Mouse (Mus musculus) MEL (cell line): ENCODE data around the gene Dupd1. TPM values are rescaled to one million over a fixed set of nuclear protein-coding genes. Genes with fewer than 3 reads are reported as not detected.
A peak's percentile ranks its signal among the peaks of the same experiment; 100 is the strongest.

Source experiments
- DNase-seq: peaks from one replicate; pipeline ENCODE4 v3.0.0; 2011; ENCODE audit warnings: low read depth, low spot score
- H3K27ac ChIP-seq: 2 replicates; pipeline ENCODE4 v1.5.1; 2012; ENCODE audit warnings: low read depth, mild to moderate bottlenecking, control low read depth, low read length, moderate library complexity; ENCODE audit not compliant: control insufficient read depth
- H3K27me3 ChIP-seq, 2 experiments: fragments of 150-350 bp in 1 of 2; sonication (generic) in 1 of 2; 2 replicates each; pipeline ENCODE4 v1.6.1; 2012; ENCODE audit warnings: low read length in 2 of 2, mild to moderate bottlenecking in 2 of 2, improper control_type of control experiment in 1 of 2, moderate library complexity in 1 of 2; ENCODE audit not compliant: insufficient read depth in 2 of 2, control insufficient read depth in 1 of 2
- H3K36me3 ChIP-seq, 2 experiments: 2 replicates each; pipeline ENCODE4 v1.6.1; 2012 to 2014; ENCODE audit warnings: low read length in 2 of 2, improper control_type of control experiment in 1 of 2, inconsistent platforms in 1 of 2, mild to moderate bottlenecking in 1 of 2; ENCODE audit not compliant: insufficient read depth in 2 of 2, control insufficient read depth in 1 of 2
- H3K4me1 ChIP-seq, 2 experiments: fragments of 150-350 bp in 1 of 2; sonication (generic) in 1 of 2; 2 replicates each; pipeline ENCODE4 v1.6.1; 2012; ENCODE audit warnings: low read length in 2 of 2, improper control_type of control experiment in 1 of 2, mild to moderate bottlenecking in 1 of 2; ENCODE audit not compliant: insufficient read depth in 2 of 2, control insufficient read depth in 1 of 2
- H3K4me3 ChIP-seq, 2 experiments: fragments of 150-350 bp in 1 of 2; sonication (generic) in 1 of 2; 2 replicates each; pipeline ENCODE4 v1.5.1; 2012; ENCODE audit warnings: low read depth in 2 of 2, low read length in 2 of 2, mild to moderate bottlenecking in 2 of 2, moderate library complexity in 2 of 2, control low read depth in 1 of 2, improper control_type of control experiment in 1 of 2; ENCODE audit not compliant: control insufficient read depth in 1 of 2, insufficient read depth in 1 of 2
- H3K79me2 ChIP-seq: 2 replicates; pipeline ENCODE4 v1.6.1; 2012; ENCODE audit warnings: mild to moderate bottlenecking, low read length, moderate library complexity; ENCODE audit not compliant: control insufficient read depth, poor library complexity, insufficient read depth
- H3K9ac ChIP-seq: 2 replicates; pipeline ENCODE4 v1.6.1; 2012; ENCODE audit warnings: low read depth, mild to moderate bottlenecking, control low read depth, low read length, moderate library complexity; ENCODE audit not compliant: control insufficient read depth, poor library complexity, severe bottlenecking
- H3K9me3 ChIP-seq: fragments of 150-350 bp; sonication (generic); replicated peaks from 2 replicates; pipeline ENCODE4 v1.6.1; 2012; ENCODE audit warnings: mild to moderate bottlenecking, low read length, improper control_type of control experiment, moderate library complexity; ENCODE audit not compliant: insufficient read depth
- BHLHE40 ChIP-seq: IDR thresholded peaks from 2 replicates; pipeline ENCODE4 v1.6.1; 2012; ENCODE audit warnings: low read depth, mild to moderate bottlenecking, inconsistent platforms, low read length, improper control_type of control experiment, borderline replicate concordance
- CHD1 ChIP-seq: IDR thresholded peaks from 2 replicates; pipeline ENCODE4 v1.6.1; 2012; ENCODE audit warnings: low read depth, mild to moderate bottlenecking, inconsistent platforms, low read length, improper control_type of control experiment
- CHD2 ChIP-seq: IDR thresholded peaks from 2 replicates; pipeline ENCODE4 v1.6.1; 2011; ENCODE audit warnings: low read length, improper control_type of control experiment
- CTCF ChIP-seq, 3 experiments: IDR thresholded peaks in 2 of 3; conservative IDR thresholded peaks in 1 of 3; 2 replicates each; pipeline ENCODE4 v1.5.1; 2011 to 2012; ENCODE audit warnings: low read length in 3 of 3, low read depth in 2 of 3, mild to moderate bottlenecking in 2 of 3, improper control_type of control experiment in 1 of 3, inconsistent platforms in 1 of 3, mixed read lengths in 1 of 3, moderate library complexity in 1 of 3; ENCODE audit not compliant: control insufficient read depth in 1 of 3, insufficient read depth in 1 of 3, poor library complexity in 1 of 3, severe bottlenecking in 1 of 3
- E2F4 ChIP-seq: IDR thresholded peaks from 2 replicates; pipeline ENCODE4 v1.6.1; 2011; ENCODE audit warnings: low read depth, low read length, improper control_type of control experiment, borderline replicate concordance
- ELF1 ChIP-seq: IDR thresholded peaks from 2 replicates; pipeline ENCODE4 v1.6.1; 2014; ENCODE audit warnings: low read depth, mild to moderate bottlenecking, inconsistent platforms, low read length, improper control_type of control experiment, moderate library complexity
- EP300 ChIP-seq, 2 experiments: IDR thresholded peaks; 2 replicates each; pipeline ENCODE4 v1.6.1; 2011; ENCODE audit warnings: improper control_type of control experiment in 2 of 2, low read length in 2 of 2, low read depth in 1 of 2, mild to moderate bottlenecking in 1 of 2
- ETS1 ChIP-seq: IDR thresholded peaks from 2 replicates; pipeline ENCODE4 v1.6.1; 2012; ENCODE audit warnings: low read depth, mild to moderate bottlenecking, inconsistent platforms, low read length, improper control_type of control experiment, moderate library complexity
- GABPA ChIP-seq: IDR thresholded peaks from 2 replicates; pipeline ENCODE4 v1.6.1; 2012; ENCODE audit warnings: low read depth, mild to moderate bottlenecking, inconsistent platforms, low read length, improper control_type of control experiment, moderate library complexity
- GATA1 ChIP-seq: IDR thresholded peaks from 2 replicates; pipeline ENCODE4 v1.6.1; 2011; ENCODE audit warnings: low read depth, low read length, improper control_type of control experiment
- HCFC1 ChIP-seq: IDR thresholded peaks from 2 replicates; pipeline ENCODE4 v1.6.1; 2012; ENCODE audit warnings: low read depth, mild to moderate bottlenecking, inconsistent platforms, low read length, improper control_type of control experiment, moderate library complexity
- JUND ChIP-seq: IDR thresholded peaks from 2 replicates; pipeline ENCODE4 v1.6.1; 2011; ENCODE audit warnings: low read depth, mild to moderate bottlenecking, improper control_type of control experiment, low read length
- KAT2A ChIP-seq: conservative IDR thresholded peaks from 2 replicates; pipeline ENCODE4 v1.6.1; 2012; ENCODE audit warnings: low read depth, low read length, improper control_type of control experiment, inconsistent platforms
- MAFK ChIP-seq: IDR thresholded peaks from 2 replicates; pipeline ENCODE4 v1.6.1; 2011; ENCODE audit warnings: low read depth, mild to moderate bottlenecking, low read length, improper control_type of control experiment, borderline replicate concordance
- MAX ChIP-seq: IDR thresholded peaks from 2 replicates; pipeline ENCODE4 v1.6.1; 2011; ENCODE audit warnings: low read length, improper control_type of control experiment
- MAZ ChIP-seq: IDR thresholded peaks from 2 replicates; pipeline ENCODE4 v1.6.1; 2012; ENCODE audit warnings: low read depth, mild to moderate bottlenecking, inconsistent platforms, low read length, improper control_type of control experiment
- MXI1 ChIP-seq: IDR thresholded peaks from 2 replicates; pipeline ENCODE4 v1.6.1; 2011; ENCODE audit warnings: mild to moderate bottlenecking, low read depth, low read length, improper control_type of control experiment
- MYB ChIP-seq: IDR thresholded peaks from 2 replicates; pipeline ENCODE4 v1.6.1; 2011; ENCODE audit warnings: mild to moderate bottlenecking, low read depth, low read length, improper control_type of control experiment
- NELFE ChIP-seq: IDR thresholded peaks from 2 replicates; pipeline ENCODE4 v1.6.1; 2011; ENCODE audit warnings: low read depth, low read length, improper control_type of control experiment
- POLR2A ChIP-seq, 2 experiments: IDR thresholded peaks; 2 replicates each; pipeline ENCODE4 v1.6.1; 2011 to 2012; ENCODE audit warnings: low read length in 2 of 2, mild to moderate bottlenecking in 2 of 2, control low read depth in 1 of 2, improper control_type of control experiment in 1 of 2, low read depth in 1 of 2, moderate library complexity in 1 of 2; ENCODE audit not compliant: control insufficient read depth in 1 of 2, insufficient read depth in 1 of 2, poor library complexity in 1 of 2
- POLR2AphosphoS5 ChIP-seq: IDR thresholded peaks from 2 replicates; pipeline ENCODE4 v1.6.1; 2012; ENCODE audit warnings: low read depth, borderline replicate concordance, mild to moderate bottlenecking, inconsistent platforms, low read length, moderate library complexity, mixed read lengths
- RAD21 ChIP-seq: IDR thresholded peaks from 2 replicates; pipeline ENCODE4 v1.6.1; 2011; ENCODE audit warnings: mild to moderate bottlenecking, low read depth, low read length, improper control_type of control experiment
- SIN3A ChIP-seq: IDR thresholded peaks from 2 replicates; pipeline ENCODE4 v1.6.1; 2012; ENCODE audit warnings: low read length, improper control_type of control experiment, inconsistent platforms
- SMC3 ChIP-seq: IDR thresholded peaks from 2 replicates; pipeline ENCODE4 v1.6.1; 2011; ENCODE audit warnings: low read depth, low read length, improper control_type of control experiment
- TAL1 ChIP-seq: IDR thresholded peaks from 2 replicates; pipeline ENCODE4 v1.6.1; 2012; ENCODE audit warnings: mild to moderate bottlenecking, inconsistent platforms, low read length, moderate library complexity, mixed read lengths
- TCF12 ChIP-seq: IDR thresholded peaks from 2 replicates; pipeline ENCODE4 v1.6.1; 2014; ENCODE audit warnings: low read depth, mild to moderate bottlenecking, inconsistent platforms, low read length, improper control_type of control experiment, moderate library complexity
- USF1 ChIP-seq: IDR thresholded peaks from 2 replicates; pipeline ENCODE4 v1.6.1; 2014; ENCODE audit warnings: low read depth, mild to moderate bottlenecking, inconsistent platforms, low read length, improper control_type of control experiment, moderate library complexity
- USF2 ChIP-seq, 2 experiments: IDR thresholded peaks; 2 replicates each; pipeline ENCODE4 v1.6.1; 2011 to 2012; ENCODE audit warnings: improper control_type of control experiment in 2 of 2, low read length in 2 of 2, borderline replicate concordance in 1 of 2, inconsistent platforms in 1 of 2, low read depth in 1 of 2, mild to moderate bottlenecking in 1 of 2; ENCODE audit not compliant: insufficient read depth in 1 of 2
- ZC3H11A ChIP-seq: IDR thresholded peaks from 2 replicates; pipeline ENCODE4 v1.6.1; 2012; ENCODE audit warnings: low read depth, mild to moderate bottlenecking, inconsistent platforms, low read length, improper control_type of control experiment
- ZMIZ1 ChIP-seq: IDR thresholded peaks from 2 replicates; pipeline ENCODE4 v1.6.1; 2012; ENCODE audit warnings: low read depth, mild to moderate bottlenecking, inconsistent platforms, low read length, improper control_type of control experiment, moderate library complexity
- ZNF384 ChIP-seq: IDR thresholded peaks from 2 replicates; pipeline ENCODE4 v1.6.1; 2012; ENCODE audit warnings: low read depth, mild to moderate bottlenecking, inconsistent platforms, low read length, improper control_type of control experiment
- polyA plus RNA-seq, 2 experiments: library from polyadenylated mRNA; stranded (reverse) in 1 of 2; unstranded in 1 of 2; fragments of >175 nt in 1 of 2; fragments of >200 nt in 1 of 2; gene quantifications; 2 replicates each; pipeline versions ENCODE4 v1.2.1 to v1.2.4; 2012; ENCODE audit warnings: low replicate concordance in 2 of 2, low read depth in 1 of 2; ENCODE audit not compliant: insufficient read length in 2 of 2, insufficient read depth in 1 of 2, missing spikeins in 1 of 2
- total RNA-seq: library from RNA; depleted of rRNA; stranded (reverse); fragments of 300-350 nt; gene quantifications from 2 replicates; pipeline ENCODE4 v1.2.3, GENCODE M21; 2012

Dupd1 gene
- total and polyA plus RNA-seq, 3 experiments = not detected

DNA sequence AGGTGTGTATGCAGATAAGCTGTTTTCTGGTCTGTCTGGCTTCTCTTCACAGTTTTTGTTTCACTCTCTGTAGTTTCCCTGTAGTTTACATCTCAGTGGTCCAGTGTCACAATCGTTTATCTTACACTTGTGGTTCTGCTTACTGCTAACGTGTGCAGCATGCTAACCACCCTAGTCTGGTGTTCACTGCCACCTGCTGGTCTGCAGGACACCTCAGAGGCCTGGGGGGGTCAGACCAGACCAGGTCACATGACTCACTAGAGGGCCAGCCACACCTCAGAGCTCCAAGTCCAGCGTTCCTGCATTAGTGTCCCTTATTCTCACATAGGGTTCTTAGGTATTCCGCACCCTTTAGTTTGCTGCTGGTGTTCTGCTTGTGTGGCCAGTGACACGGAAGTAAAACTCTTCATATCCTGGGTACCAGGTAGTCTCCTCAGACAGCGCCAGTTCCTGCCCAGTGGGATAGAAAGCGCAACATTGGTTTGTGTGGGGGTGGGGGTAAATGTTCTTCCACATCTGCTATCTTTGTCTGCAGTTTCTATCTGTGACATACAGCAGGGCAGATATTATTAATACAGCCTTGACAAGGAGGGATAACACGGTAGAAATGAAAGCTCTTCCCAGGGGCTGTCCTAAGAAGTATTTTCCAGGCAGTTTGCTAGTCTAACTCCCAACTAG, 51.8 kb downstream of the Dupd1 start:
- H3K79me2 ChIP-seq = no peaks in the 10 kb centered on the region
- peak; percentile 93 for TF ChIP-seq USF1
- TF ChIP-seq MXI1 = peak; percentile 57; the same call in 1 of the 2 replicates
- no peak for TF ChIP-seq ZMIZ1
- TF ChIP-seq POLR2A (IDR thresholded peaks at IDR 0.05; ENCODE audit: control insufficient read depth in 1 of 2, insufficient read depth in 1 of 2, low read depth in 1 of 2, low read length in 2 of 2, poor library complexity in 1 of 2) = 0 out of 4 replicates have a peak, but pooled peaks of 1 of the 2 experiments have one; percentile 26
- peak; percentile 49 to 60; a peak in 3 of 4 replicates for TF ChIP-seq EP300 (IDR thresholded peaks at IDR 0.05; ENCODE audit: low read depth in 1 of 2, low read length in 2 of 2)
- no peak for TF ChIP-seq JUND
- TF ChIP-seq ETS1 = 0 out of 2 replicates have a peak, but pooled peaks have one; percentile 33
- peak; percentile 71; the same call in 1 of the 2 replicates for TF ChIP-seq MAZ
- TF ChIP-seq MYB = no peak
- peak; percentile 35 to 80 (median 73) for TF ChIP-seq CTCF (IDR thresholded peaks at IDR 0.05 in 2 of 3, conservative IDR thresholded peaks at IDR 0.05 in 1 of 3; ENCODE audit: control insufficient read depth in 1 of 3, insufficient read depth in 1 of 3, low read depth in 2 of 3, low read length in 3 of 3, poor library complexity in 1 of 3, severe bottlenecking in 1 of 3)
- TF ChIP-seq ZC3H11A = peak; percentile 58; the same call in 1 of the 2 replicates
- TF ChIP-seq MAX = peak; percentile 74
- TF ChIP-seq KAT2A = no peak; the same call in 1 of the 2 replicates
- TF ChIP-seq CHD1 = no peak
- peak; percentile 68 for TF ChIP-seq GATA1
- TF ChIP-seq SIN3A = peak; percentile 41; the same call in 1 of the 2 replicates
- 0 out of 2 replicates have a peak, but pooled peaks have one; percentile 18 for TF ChIP-seq ELF1
- TF ChIP-seq MAFK = no peak
- TF ChIP-seq TAL1 = peak; percentile 33; the same call in 1 of the 2 replicates
- TF ChIP-seq NELFE = no peak; the same call in none of the 2 replicates
- no peak for TF ChIP-seq ZNF384
- TF ChIP-seq TCF12 = peak; percentile 61
- TF ChIP-seq HCFC1 = peak; percentile 63
- TF ChIP-seq GABPA = no peak
- TF ChIP-seq BHLHE40 = 0 out of 2 replicates have a peak, but pooled peaks have one; percentile 17
- peak; percentile 18 to 57; a peak in 1 of 4 replicates for TF ChIP-seq USF2 (IDR thresholded peaks at IDR 0.05; ENCODE audit: borderline replicate concordance in 1 of 2, insufficient read depth in 1 of 2, low read depth in 1 of 2, low read length in 2 of 2)
- peak; percentile 72 for TF ChIP-seq RAD21
- TF ChIP-seq SMC3 = peak; percentile 78
- TF ChIP-seq CHD2 = peak; percentile 10; the same call in 1 of the 2 replicates
- no peak for TF ChIP-seq E2F4
- no peak for TF ChIP-seq POLR2AphosphoS5

More for the DNA sequence above, 51.8 kb downstream of the Dupd1 start:
- Histone ChIP-seq H3K4me1 (peaks cover 4 to 15% of the 10 kb centered on the region in 2 experiments; a peak in 3 of 4 replicates), H3K36me3 (peaks cover 0 to 10% of the 10 kb centered on the region in 2 experiments; a peak in 2 of 4 replicates), H3K9ac (peak overlapping the region; percentile 51), H3K9me3 (no peaks in the 10 kb centered on the region), H3K4me3 (peak overlapping the region; percentile 37 to 49), H3K27me3 (no peaks in the 10 kb centered on the region), H3K27ac (peak overlapping the region; percentile 72)
- peak; percentile 79 for DNase-seq
